Mouse (Mus musculus) stomach, postnatal 0 days (tissue): Measurements from ENCODE around the gene Dpep1. TPM values are rescaled to one million over a fixed set of nuclear protein-coding genes. Genes with fewer than 3 reads are reported as not detected.
"Not testable (repeated sequence)": the region's sequence is repeated elsewhere in the genome, so short reads cannot be mapped to it uniquely, and the experiment has no call there.

Source experiments
- ATAC-seq: fragments of 200-750 bp; cut with Nextera tagmentation; 2 replicates; pipeline ENCODE4 v1.8.0; 2017; ENCODE audit not compliant: low FRiP score, low TSS enrichment
- DNase-seq: peaks from one replicate; pipeline ENCODE4 v3.0.0-alpha.2; 2016; ENCODE audit warnings: low spot score
- H3K27ac ChIP-seq: fragments of 300-500 bp; sonication (generic); replicated peaks from 2 replicates; pipeline ENCODE4 v1.5.1; 2014; ENCODE audit warnings: mild to moderate bottlenecking, control low read depth
- H3K27me3 ChIP-seq: fragments of 300-500 bp; sonication (generic); 2 replicates; pipeline ENCODE4 v1.6.1; 2014; ENCODE audit warnings: low read length; ENCODE audit not compliant: control insufficient read depth, insufficient read depth
- H3K36me3 ChIP-seq: fragments of 300-500 bp; sonication (generic); 2 replicates; pipeline ENCODE4 v1.6.1; 2014; ENCODE audit warnings: low read length, mixed read lengths; ENCODE audit not compliant: control insufficient read depth, insufficient read depth
- H3K4me1 ChIP-seq: fragments of 300-500 bp; sonication (generic); replicated peaks from 2 replicates; pipeline ENCODE4 v1.6.1; 2014; ENCODE audit warnings: antibody characterized with exemption; ENCODE audit not compliant: control insufficient read depth, insufficient read depth
- H3K4me2 ChIP-seq: fragments of 300-500 bp; sonication (generic); replicated peaks from 2 replicates; pipeline ENCODE4 v1.6.1; 2014; ENCODE audit warnings: low read depth, mild to moderate bottlenecking, control low read depth, moderate library complexity
- H3K4me3 ChIP-seq: fragments of 300-500 bp; sonication (generic); 2 replicates; pipeline ENCODE4 v1.5.1; 2014; ENCODE audit warnings: low read depth, low read length, control low read depth
- H3K9ac ChIP-seq: fragments of 300-500 bp; sonication (generic); 2 replicates; pipeline ENCODE4 v1.6.1; 2014; ENCODE audit warnings: mild to moderate bottlenecking, low read length, control low read depth, mixed read lengths
- H3K9me3 ChIP-seq: fragments of 300-500 bp; sonication (generic); 2 replicates; pipeline ENCODE4 v1.6.1; 2016; ENCODE audit warnings: low read length; ENCODE audit not compliant: control insufficient read depth
- CTCF ChIP-seq: IDR thresholded peaks from 2 replicates; pipeline ENCODE4 v1.5.1; 2016; ENCODE audit warnings: antibody characterized with exemption, low read depth, mild to moderate bottlenecking, moderate library complexity
- EP300 ChIP-seq: optimal IDR thresholded peaks from 2 replicates; pipeline ENCODE3; 2016; ENCODE audit warnings: antibody characterized with exemption
- WGBS: fragments of 180-500 bp; shearing (Covaris S2); extraction: QIAGEN DNeasy Blood & Tissue Kit; methylation state at CpG from one replicate; pipeline ENCODE4 v1.1.7; 2014; 5-methylcytosine and 5-hydroxymethylcytosine counted together
- polyA plus RNA-seq: library from polyadenylated mRNA; unstranded; fragments of >200 nt; fragmentation: Nextera tagmentation; extraction: Ambion mirVana; gene quantifications from 2 replicates; pipeline ENCODE4 v1.2.1, GENCODE M21; 2015

The Dpep1 gene
- polyA plus RNA-seq, 1 experiment from 2014 or later = 13.6 TPM

GRCm38 (mm10) chr8:123213118-123213772 is 27.2 kb downstream of the Dpep1 start:
- WGBS = 14% methylated on average over 22 of the region's 22 CpGs
- H3K36me3 ChIP-seq = peaks cover 6% of the 10 kb centered on the region
- no peaks in the 10 kb centered on the region for H3K9me3 ChIP-seq
- peak overlapping the region; percentile 81; the same call in 1 of the 2 replicates for H3K27ac ChIP-seq
- H3K4me1 ChIP-seq = peaks cover 8% of the 10 kb centered on the region; the same call in 1 of the 2 replicates
- peak overlapping the region; percentile 81 for H3K4me3 ChIP-seq
- H3K27me3 ChIP-seq = no peaks in the 10 kb centered on the region
- peak overlapping the region; percentile 92 for H3K9ac ChIP-seq
- ATAC-seq = peak; percentile 10
- peak overlapping the region; percentile 88 for H3K4me2 ChIP-seq
- no peak for TF ChIP-seq CTCF
- TF ChIP-seq EP300 = no peak
- DNase-seq = no peak

GRCm38 (mm10) chr8:123215430-123215829 is 29.4 kb downstream of the Dpep1 start:
- no peak overlapping the region for H3K27ac ChIP-seq

GRCm38 (mm10) chr8:123220917-123221316 is 34.9 kb downstream of the Dpep1 start:
- Histone ChIP-seq H3K9me3 (no peaks in the 10 kb centered on the region), H3K27me3 (no peaks in the 10 kb centered on the region), H3K36me3 (no peaks in the 10 kb centered on the region), H3K9ac (no peak overlapping the region), H3K27ac (no peak overlapping the region), H3K4me2 (no peak overlapping the region), H3K4me1 (peaks cover 4% of the 10 kb centered on the region; the same call in 1 of the 2 replicates), H3K4me3 (no peak overlapping the region)
- no peak for ATAC-seq
- no peak for DNase-seq
- 48% methylated on average over 1 of the region's 1 CpGs for WGBS
- TF ChIP-seq CTCF = no peak
- no peak for TF ChIP-seq EP300

More at GRCm38 (mm10) chr8:123215430-123215829, 29.4 kb downstream of the Dpep1 start:
- Histone ChIP-seq H3K9ac (no peak overlapping the region), H3K27me3 (no peaks in the 10 kb centered on the region), H3K9me3 (no peaks in the 10 kb centered on the region), H3K4me1 (peaks cover 8% of the 10 kb centered on the region; the same call in 1 of the 2 replicates), H3K4me2 (no peak overlapping the region), H3K4me3 (no peak overlapping the region), H3K36me3 (no peaks in the 10 kb centered on the region)
- no peak for ATAC-seq
- TF ChIP-seq CTCF (no peak), EP300 (no peak)
- DNase-seq = no peak
- 80% methylated on average over 3 of the region's 3 CpGs for WGBS

- H3K9ac ChIP-seq = peak within 1 kb of the TSS; percentile 84
- H3K27ac ChIP-seq = peak within 1 kb of the TSS; percentile 81
- no peak for TF ChIP-seq EP300
- TF ChIP-seq CTCF = peak; percentile 32; the same call in 1 of the 2 replicates
- no peaks in the 10 kb centered on the region for H3K27me3 ChIP-seq
- peaks cover 7% of the 10 kb centered on the region; the same call in 1 of the 2 replicates for H3K36me3 ChIP-seq
- peak; percentile 95 for DNase-seq
- H3K4me2 ChIP-seq = peak within 1 kb of the TSS; percentile 80
- no peaks in the 10 kb centered on the region for H3K9me3 ChIP-seq
- ATAC-seq = peak; percentile 90
- WGBS = 2% methylated on average over 57 of the region's 59 CpGs
- H3K4me1 ChIP-seq = peaks cover 4% of the 10 kb centered on the region; the same call in 1 of the 2 replicates
- H3K4me3 ChIP-seq = peak within 1 kb of the TSS; percentile 80
Observed at GRCm38 (mm10) chr8:123224278-123225266, 38.5 kb downstream of the Dpep1 start, which contains the start of gene Cdk10. Gene Cdk10 (plus strand): TSS chr8:123224842.

- Histone ChIP-seq H3K9me3 (no peaks in the 10 kb centered on the region), H3K4me2 (no peak overlapping the region), H3K27ac (no peak overlapping the region), H3K36me3 (peaks cover 7% of the 10 kb centered on the region; the same call in 1 of the 2 replicates), H3K27me3 (no peaks in the 10 kb centered on the region), H3K9ac (no peak overlapping the region), H3K4me1 (peaks cover 4% of the 10 kb centered on the region; the same call in 1 of the 2 replicates), H3K4me3 (no peak overlapping the region)
- DNase-seq (no peak), ATAC-seq (no peak)
- TF ChIP-seq EP300 = no peak
- TF ChIP-seq CTCF = no peak
- WGBS = 100% methylated on average over 1 of the region's 1 CpGs
Observed at GRCm38 (mm10) chr8:123228416-123228815, 42.4 kb downstream of the Dpep1 start.

GRCm38 (mm10) chr8:123230326-123230725 is 44.3 kb downstream of the Dpep1 start:
- not testable (repeated sequence) for H3K36me3 ChIP-seq, H3K4me1 ChIP-seq, ATAC-seq, H3K27ac ChIP-seq, H3K9ac ChIP-seq, DNase-seq, H3K4me3 ChIP-seq, H3K4me2 ChIP-seq, H3K27me3 ChIP-seq, H3K9me3 ChIP-seq
- WGBS = 81% methylated on average over 11 of the region's 11 CpGs
